ENCODE assay signal across 8 mouse cellular contexts in the genomic region with DNA sequence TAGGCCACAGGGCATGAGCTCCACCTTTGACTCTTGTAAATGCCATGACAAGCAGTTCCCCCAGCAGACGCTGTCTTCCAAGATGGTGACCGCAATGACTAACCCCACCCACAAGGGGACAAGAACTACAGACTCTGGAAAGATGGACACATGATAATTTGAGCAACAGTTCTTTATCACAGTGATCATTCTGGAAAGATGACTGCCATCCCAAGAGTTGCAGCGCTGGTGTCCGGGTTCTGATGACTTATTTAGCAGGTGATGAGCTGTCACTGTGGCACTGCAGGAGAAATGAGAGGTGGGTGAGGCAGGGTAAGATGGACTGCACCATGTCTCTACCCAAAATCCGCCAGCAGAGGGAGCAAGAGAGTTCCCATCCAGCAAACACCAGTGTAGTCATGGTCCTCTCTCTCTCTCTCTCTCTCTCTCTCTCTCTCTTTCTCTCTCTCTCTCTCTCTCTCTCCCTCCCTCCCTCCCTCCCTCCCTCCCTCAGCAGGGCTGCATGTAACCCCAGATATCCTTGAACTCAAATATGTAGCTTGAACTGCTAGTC. TPM values are rescaled to one million over a fixed set of nuclear protein-coding genes. Genes with fewer than 3 reads are reported as not detected.
DNase-seq lines count a peak whose midpoint lies in the region; ATAC-seq and TF ChIP-seq lines count a peak whose summit lies in the region.

No protein-coding gene starts in this region.

- H3K9me3 ChIP-seq in kidney, embryonic 16.5 days (ENCODE audit: low read length), result no peaks in the 10 kb centered on the region
- H3K9me3 ChIP-seq in midbrain, embryonic 15.5 days, result no peaks in the 10 kb centered on the region
- H3K9me3 ChIP-seq in stomach, postnatal 0 days (ENCODE audit: control insufficient read depth, low read length), result no peaks in the 10 kb centered on the region

- intact Hi-C loops in left cerebral cortex, postnatal 4 days (cut with DNase I), result no loop called here

- H3K27me3 ChIP-seq in kidney, embryonic 16.5 days (ENCODE audit: insufficient read depth, low read length), result no peaks in the 10 kb centered on the region
- H3K27me3 ChIP-seq in midbrain, embryonic 15.5 days (replicated peaks), result no peaks in the 10 kb centered on the region
- H3K27me3 ChIP-seq in stomach, postnatal 0 days (ENCODE audit: control insufficient read depth, insufficient read depth, low read length), result no peaks in the 10 kb centered on the region

- TF ChIP-seq CTCF in stomach, postnatal 0 days (IDR thresholded peaks at IDR 0.05; ENCODE audit: low read depth), result peak; percentile 82

- no peak overlapping the region for H3K4me2 ChIP-seq in kidney, embryonic 16.5 days (replicated peaks; ENCODE audit: low read depth, low read length)
- no peak overlapping the region for H3K4me2 ChIP-seq in midbrain, embryonic 15.5 days
- no peak overlapping the region for H3K4me2 ChIP-seq in stomach, postnatal 0 days (replicated peaks; ENCODE audit: low read depth)

- peak; percentile 31 to 65 for DNase-seq in kidney, adult 8-10 months
- peak; percentile 46 for DNase-seq in WW6 (ENCODE audit: low read depth, low spot score)
- DNase-seq in embryo, embryonic 11 days, result peak; percentile 64
- peak; percentile 83 for DNase-seq in heart, postnatal 4 days
- peak; percentile 80 for DNase-seq in left cerebral cortex, postnatal 4 days
- peak; percentile 75 for DNase-seq in stomach, postnatal 0 days (ENCODE audit: low spot score)

- no peak overlapping the region for H3K4me3 ChIP-seq in kidney, embryonic 16.5 days (ENCODE audit: low read length)
- H3K4me3 ChIP-seq in midbrain, embryonic 15.5 days, result no peak overlapping the region
- H3K4me3 ChIP-seq in stomach, postnatal 0 days (ENCODE audit: low read depth, low read length), result no peak overlapping the region

- no peak for TF ChIP-seq EP300 in stomach, postnatal 0 days (optimal IDR thresholded peaks at IDR 0.05)

- H3K9ac ChIP-seq in kidney, embryonic 16.5 days (replicated peaks; ENCODE audit: low read length), result no peak overlapping the region
- no peak overlapping the region for H3K9ac ChIP-seq in midbrain, embryonic 15.5 days
- no peak overlapping the region for H3K9ac ChIP-seq in stomach, postnatal 0 days (ENCODE audit: low read length)

- WGBS in kidney, embryonic 16.5 days, result 38% methylated on average over 5 of the region's 5 CpGs
- 37% methylated on average over 5 of the region's 5 CpGs for WGBS in midbrain, embryonic 15.5 days
- 34% methylated on average over 5 of the region's 5 CpGs for WGBS in stomach, postnatal 0 days

- H3K36me3 ChIP-seq in kidney, embryonic 16.5 days (ENCODE audit: insufficient read depth, low read length), result no peaks in the 10 kb centered on the region
- no peaks in the 10 kb centered on the region for H3K36me3 ChIP-seq in midbrain, embryonic 15.5 days (replicated peaks)
- no peaks in the 10 kb centered on the region for H3K36me3 ChIP-seq in stomach, postnatal 0 days (ENCODE audit: control insufficient read depth, insufficient read depth, low read length)

- ATAC-seq in kidney, embryonic 16.5 days (ENCODE audit: low FRiP score, low TSS enrichment), result no peak
- ATAC-seq in midbrain, embryonic 15.5 days (replicated peaks), result peak; percentile 48; the same call in 1 of the 2 replicates
- no peak; the same call in 1 of the 2 replicates for ATAC-seq in stomach, postnatal 0 days (ENCODE audit: low FRiP score, low TSS enrichment)

- H3K27ac ChIP-seq in kidney, embryonic 16.5 days (ENCODE audit: low read length), result no peak overlapping the region
- H3K27ac ChIP-seq in midbrain, embryonic 15.5 days, result no peak overlapping the region
- H3K27ac ChIP-seq in stomach, postnatal 0 days (replicated peaks), result no peak overlapping the region

- H3K4me1 ChIP-seq in kidney, embryonic 16.5 days (ENCODE audit: insufficient read depth, low read length), result no peaks in the 10 kb centered on the region
- peaks cover 7% of the 10 kb centered on the region for H3K4me1 ChIP-seq in midbrain, embryonic 15.5 days
- H3K4me1 ChIP-seq in stomach, postnatal 0 days (replicated peaks; ENCODE audit: control insufficient read depth, insufficient read depth), result no peaks in the 10 kb centered on the region

RNA-seq across cellular contexts. Expression of gene Fam71e1, which starts 5.3 kb away (rescaled TPM):
- 15.4 and 17.8 TPM in 2 replicates for polyA plus RNA-seq in kidney, embryonic 16.5 days (2015; fragmentation: Nextera tagmentation; extraction: Ambion mirVana)
- 1 to 10 TPM; 6.3 to 6.7 TPM for total RNA-seq in heart, postnatal 4 days (2021)
- total RNA-seq in left cerebral cortex, postnatal 4 days (2021), result 10 to 100 TPM; 23.8 to 27.3 TPM
- 30.1 and 36.6 TPM in 2 replicates for polyA plus RNA-seq in midbrain, embryonic 15.5 days (2015; fragmentation: Nextera tagmentation; extraction: Ambion mirVana)
- polyA plus RNA-seq in stomach, postnatal 0 days (2015; fragmentation: Nextera tagmentation; extraction: Ambion mirVana), result 5.9 and 8.3 TPM in 2 replicates

RNA-seq across cellular contexts. Expression of gene Emc10, which starts 5.3 kb away (rescaled TPM):
- 117 and 127 TPM in 2 replicates for polyA plus RNA-seq in kidney, embryonic 16.5 days (2015; fragmentation: Nextera tagmentation; extraction: Ambion mirVana)
- 10 to 100 TPM; 91.4 to 93.4 TPM for total RNA-seq in heart, postnatal 4 days (2021)
- 100 to 1,000 TPM; 146 to 150 TPM for total RNA-seq in left cerebral cortex, postnatal 4 days (2021)
- polyA plus RNA-seq in midbrain, embryonic 15.5 days (2015; fragmentation: Nextera tagmentation; extraction: Ambion mirVana), result 145 and 162 TPM in 2 replicates
- 60.7 and 65.5 TPM in 2 replicates for polyA plus RNA-seq in stomach, postnatal 0 days (2015; fragmentation: Nextera tagmentation; extraction: Ambion mirVana)

RNA-seq across cellular contexts. Expression of gene Mybpc2, which starts 22.8 kb away (rescaled TPM):
- polyA plus RNA-seq in kidney, embryonic 16.5 days (2015; fragmentation: Nextera tagmentation; extraction: Ambion mirVana), result 0.12 and 0.14 TPM in 2 replicates
- 10 to 100 TPM; 15.3 to 15.8 TPM for total RNA-seq in heart, postnatal 4 days (2021)
- total RNA-seq in left cerebral cortex, postnatal 4 days (2021), result under 1 TPM in 1 of 2 experiments, not detected in 1; 0.10 TPM
- 0.19 and 0.28 TPM in 2 replicates for polyA plus RNA-seq in midbrain, embryonic 15.5 days (2015; fragmentation: Nextera tagmentation; extraction: Ambion mirVana)
- 0.21 and 0.32 TPM in 2 replicates for polyA plus RNA-seq in stomach, postnatal 0 days (2015; fragmentation: Nextera tagmentation; extraction: Ambion mirVana)

RNA-seq across cellular contexts. Expression of gene Spib, which starts 30.2 kb away (rescaled TPM):
- 0.10 and 0.11 TPM in 2 replicates for polyA plus RNA-seq in kidney, embryonic 16.5 days (2015; fragmentation: Nextera tagmentation; extraction: Ambion mirVana)
- under 1 TPM; 0.43 to 0.76 TPM for total RNA-seq in heart, postnatal 4 days (2021)
- under 1 TPM in 1 of 2 experiments, not detected in 1; 0.20 TPM for total RNA-seq in left cerebral cortex, postnatal 4 days (2021)
- 0.05 TPM in 1 of 2 replicates, not detected in the other for polyA plus RNA-seq in midbrain, embryonic 15.5 days (2015; fragmentation: Nextera tagmentation; extraction: Ambion mirVana)
- 0.13 and 0.22 TPM in 2 replicates for polyA plus RNA-seq in stomach, postnatal 0 days (2015; fragmentation: Nextera tagmentation; extraction: Ambion mirVana)

RNA-seq across cellular contexts. Expression of gene Josd2, which starts 33.9 kb away (rescaled TPM):
- 88.1 and 89.5 TPM in 2 replicates for polyA plus RNA-seq in kidney, embryonic 16.5 days (2015; fragmentation: Nextera tagmentation; extraction: Ambion mirVana)
- 10 to 100 TPM; 71.8 to 81.4 TPM for total RNA-seq in heart, postnatal 4 days (2021)
- 10 to 100 TPM; 31.9 to 32.6 TPM for total RNA-seq in left cerebral cortex, postnatal 4 days (2021)
- 38.8 and 42.2 TPM in 2 replicates for polyA plus RNA-seq in midbrain, embryonic 15.5 days (2015; fragmentation: Nextera tagmentation; extraction: Ambion mirVana)
- polyA plus RNA-seq in stomach, postnatal 0 days (2015; fragmentation: Nextera tagmentation; extraction: Ambion mirVana), result 32.8 and 33.7 TPM in 2 replicates
